Mouse (Mus musculus) embryonic facial prominence, embryonic 14.5 days (tissue): ENCODE data around the gene Rufy4. TPM values are rescaled to one million over a fixed set of nuclear protein-coding genes. Genes with fewer than 3 reads are reported as not detected.
A peak's percentile ranks its signal among the peaks of the same experiment; 100 is the strongest.

Experiments
- ATAC-seq: fragments of 200-750 bp; cut with Nextera tagmentation; 2 replicates; pipeline ENCODE4 v1.8.0; 2017; ENCODE audit warnings: low read depth, moderate number of reproducible peaks, moderate TSS enrichment
- DNase-seq: peaks from one replicate; pipeline ENCODE4 v3.0.0-alpha.2; 2015; ENCODE audit warnings: low spot score
- H3K27ac ChIP-seq: fragments of 300-500 bp; sonication (generic); replicated peaks from 2 replicates; pipeline ENCODE4 v1.5.1; 2014; ENCODE audit warnings: low read depth, mild to moderate bottlenecking, low read length, moderate library complexity
- H3K27me3 ChIP-seq: fragments of 300-500 bp; sonication (generic); replicated peaks from 2 replicates; pipeline ENCODE4 v1.6.1; 2014; ENCODE audit warnings: low read length; ENCODE audit not compliant: control insufficient read depth, insufficient read depth
- H3K36me3 ChIP-seq: fragments of 300-500 bp; sonication (generic); 2 replicates; pipeline ENCODE4 v1.6.1; 2014; ENCODE audit warnings: low read length, mixed read lengths; ENCODE audit not compliant: control insufficient read depth, insufficient read depth
- H3K4me1 ChIP-seq: fragments of 300-500 bp; sonication (generic); 2 replicates; pipeline ENCODE4 v1.6.1; 2014; ENCODE audit warnings: antibody characterized with exemption, low read length; ENCODE audit not compliant: control insufficient read depth, insufficient read depth
- H3K4me2 ChIP-seq: fragments of 300-500 bp; sonication (generic); 2 replicates; pipeline ENCODE4 v1.6.1; 2014; ENCODE audit warnings: low read depth, mild to moderate bottlenecking, low read length, moderate library complexity, mixed read lengths
- H3K4me3 ChIP-seq: fragments of 300-500 bp; sonication (generic); 2 replicates; pipeline ENCODE4 v1.5.1; 2014; ENCODE audit warnings: low read depth, mild to moderate bottlenecking, low read length
- H3K9ac ChIP-seq: fragments of 300-500 bp; sonication (generic); 2 replicates; pipeline ENCODE4 v1.6.1; 2014; ENCODE audit warnings: low read depth, mild to moderate bottlenecking, low read length, moderate library complexity, mixed read lengths
- H3K9me3 ChIP-seq: fragments of 300-500 bp; sonication (generic); 2 replicates; pipeline ENCODE4 v1.6.1; 2016; ENCODE audit warnings: low read length; ENCODE audit not compliant: control insufficient read depth
- WGBS: fragments of 180-500 bp; shearing (Covaris S2); extraction: QIAGEN DNeasy Blood & Tissue Kit; methylation state at CpG from one replicate; pipeline ENCODE4 v1.1.7; 2014; 5-methylcytosine and 5-hydroxymethylcytosine counted together
- polyA plus RNA-seq: library from polyadenylated mRNA; unstranded; fragments of >200 nt; fragmentation: Nextera tagmentation; extraction: Ambion mirVana; gene quantifications from 2 replicates; pipeline ENCODE4 v1.2.1, GENCODE M21; 2014

The Rufy4 gene
- polyA plus RNA-seq, 1 experiment from 2014 or later, result 0.72 TPM

GRCm38 (mm10) chr1:74110932-74111695 lies 14.2 kb upstream of the Rufy4 start:
- Histone ChIP-seq H3K27me3 (no peaks in the 10 kb centered on the region), H3K4me1 (peaks cover 9% of the 10 kb centered on the region; the same call in 1 of the 2 replicates), H3K9ac (no peak overlapping the region), H3K36me3 (no peaks in the 10 kb centered on the region), H3K9me3 (no peaks in the 10 kb centered on the region), H3K27ac (no peak overlapping the region), H3K4me3 (no peak overlapping the region), H3K4me2 (no peak overlapping the region)
- DNase-seq (peak; percentile 72), ATAC-seq (peak; percentile 81)
- WGBS, result 8% methylated on average over 8 of the region's 8 CpGs

GRCm38 (mm10) chr1:74111696-74112030 lies 13.7 kb upstream of the Rufy4 start:
- 38% methylated on average over 6 of the region's 6 CpGs for WGBS
- Histone ChIP-seq H3K4me1 (peaks cover 9% of the 10 kb centered on the region; the same call in 1 of the 2 replicates), H3K4me2 (no peak overlapping the region), H3K27me3 (no peaks in the 10 kb centered on the region), H3K4me3 (no peak overlapping the region), H3K27ac (no peak overlapping the region), H3K36me3 (no peaks in the 10 kb centered on the region), H3K9ac (no peak overlapping the region), H3K9me3 (no peaks in the 10 kb centered on the region)
- ATAC-seq (no peak; the same call in 1 of the 2 replicates), DNase-seq (no peak)

- Histone ChIP-seq H3K27me3 (no peaks in the 10 kb centered on the region), H3K9ac (no peak overlapping the region), H3K4me2 (no peak overlapping the region), H3K27ac (no peak overlapping the region), H3K9me3 (no peaks in the 10 kb centered on the region), H3K4me1 (peaks cover 9% of the 10 kb centered on the region; the same call in 1 of the 2 replicates), H3K4me3 (no peak overlapping the region), H3K36me3 (no peaks in the 10 kb centered on the region)
- no peak for ATAC-seq
- no peak for DNase-seq
- 50% methylated on average over 3 of the region's 3 CpGs for WGBS
These were observed 12.3 kb upstream of the Rufy4 start for GRCm38 (mm10) chr1:74113071-74113470.

GRCm38 (mm10) chr1:74117876-74118275 lies 7.5 kb upstream of the Rufy4 start:
- Histone ChIP-seq H3K9ac (no peak overlapping the region), H3K4me1 (no peaks in the 10 kb centered on the region), H3K27me3 (no peaks in the 10 kb centered on the region), H3K36me3 (no peaks in the 10 kb centered on the region), H3K9me3 (no peaks in the 10 kb centered on the region), H3K4me2 (no peak overlapping the region), H3K27ac (no peak overlapping the region), H3K4me3 (no peak overlapping the region)
- no peak for ATAC-seq
- no peak for DNase-seq
- WGBS, result 91% methylated on average over 6 of the region's 6 CpGs

- peak; percentile 51 for DNase-seq
- Histone ChIP-seq H3K4me2 (no peak overlapping the region), H3K9ac (no peak overlapping the region), H3K4me3 (no peak overlapping the region), H3K27ac (no peak overlapping the region), H3K27me3 (0 out of 2 replicates have a peak, but pooled peaks cover 4% of the 10 kb centered on the region), H3K4me1 (no peaks in the 10 kb centered on the region), H3K9me3 (no peaks in the 10 kb centered on the region), H3K36me3 (no peaks in the 10 kb centered on the region)
- no peak for ATAC-seq
- 92% methylated on average over 1 of the region's 1 CpGs for WGBS
These were observed 6.2 kb upstream of the Rufy4 start for GRCm38 (mm10) chr1:74119115-74119514.

GRCm38 (mm10) chr1:74121138-74121537 lies 4.2 kb upstream of the Rufy4 start:
- H3K36me3 ChIP-seq, result no peaks in the 10 kb centered on the region
- H3K27me3 ChIP-seq, result 0 out of 2 replicates have a peak, but pooled peaks cover 6% of the 10 kb centered on the region
- H3K4me3 ChIP-seq, result no peak overlapping the region
- WGBS, result 84% methylated on average over 7 of the region's 7 CpGs
- H3K4me1 ChIP-seq, result no peaks in the 10 kb centered on the region
- H3K9ac ChIP-seq, result no peak overlapping the region
- no peak overlapping the region for H3K27ac ChIP-seq
- no peak overlapping the region for H3K4me2 ChIP-seq
- ATAC-seq (no peak), DNase-seq (no peak)
- H3K9me3 ChIP-seq, result no peaks in the 10 kb centered on the region

- Histone ChIP-seq H3K9me3 (no peaks in the 10 kb centered on the region), H3K4me2 (no peak overlapping the region), H3K36me3 (no peaks in the 10 kb centered on the region), H3K9ac (peak overlapping the region; percentile 23; the same call in 1 of the 2 replicates), H3K27ac (no peak overlapping the region), H3K4me1 (no peaks in the 10 kb centered on the region), H3K4me3 (no peak overlapping the region), H3K27me3 (0 out of 2 replicates have a peak, but pooled peaks cover 6% of the 10 kb centered on the region)
- DNase-seq, result peak; percentile 70
- ATAC-seq, result peak; percentile 7; the same call in 1 of the 2 replicates
- WGBS, result 45% methylated on average over 9 of the region's 9 CpGs
These were observed 3.3 kb upstream of the Rufy4 start for GRCm38 (mm10) chr1:74121821-74122576.

GRCm38 (mm10) chr1:74123215-74123614 lies 2.1 kb upstream of the Rufy4 start:
- ATAC-seq (no peak), DNase-seq (no peak)
- Histone ChIP-seq H3K4me3 (no peak overlapping the region), H3K4me1 (no peaks in the 10 kb centered on the region), H3K9ac (peak overlapping the region; percentile 2; the same call in 1 of the 2 replicates), H3K4me2 (peak overlapping the region; percentile 88; the same call in 1 of the 2 replicates), H3K27me3 (0 out of 2 replicates have a peak, but pooled peaks cover 6% of the 10 kb centered on the region), H3K27ac (no peak overlapping the region), H3K36me3 (no peaks in the 10 kb centered on the region), H3K9me3 (no peaks in the 10 kb centered on the region)
- WGBS, result 65% methylated on average over 8 of the region's 8 CpGs
